Mouse (Mus musculus): ENCODE measurements around the gene Vps54. TPM values are rescaled to one million over a fixed set of nuclear protein-coding genes. Genes with fewer than 3 reads are reported as not detected.

Gene Vps54
- total and polyA plus RNA-seq, 3 experiments: 20.4 to 37.5 (median 22.9) TPM

DNA sequence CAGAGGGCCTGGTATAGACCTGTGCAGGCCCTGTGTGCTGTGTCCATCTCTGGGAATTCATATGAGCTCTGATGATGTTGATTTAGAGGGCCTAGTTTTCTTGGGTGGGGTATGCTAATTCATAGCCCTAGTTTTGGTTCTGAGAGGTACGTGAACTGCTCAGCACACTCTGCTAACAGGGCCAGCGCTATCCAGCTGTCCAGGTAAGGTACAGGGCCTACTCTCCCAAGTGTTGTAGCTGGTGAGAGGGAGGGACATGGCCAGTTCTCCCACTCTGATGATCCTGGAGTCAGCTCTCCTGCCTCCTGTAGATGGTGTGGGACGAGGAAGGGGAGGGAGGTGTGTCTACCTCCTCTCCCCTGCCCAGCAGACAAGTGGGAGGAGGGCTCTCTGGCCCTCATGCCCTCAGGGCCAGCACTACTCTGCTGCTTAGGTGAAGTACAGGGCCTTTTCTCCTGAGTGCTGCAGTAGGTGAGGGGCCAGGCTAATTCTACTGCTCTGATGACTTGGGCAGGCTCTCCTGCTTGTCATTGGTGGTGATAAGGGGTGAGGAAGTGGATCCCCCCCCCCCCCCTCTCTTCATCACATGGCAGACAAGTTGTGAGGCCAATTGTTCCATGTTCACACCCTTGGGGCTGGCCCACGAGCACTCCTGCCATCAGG lies 8.3 kb downstream of the Vps54 start:
- no peaks in the 10 kb centered on the region for H3K9me3 ChIP-seq (replicated peaks; ENCODE audit: low read length)
- dilution Hi-C loops (cut with MboI; ENCODE audit: extremely low pct_ligation_motif_present, extremely low pct_unique_long_range_greater_than_20kb, low sequenced_read_pairs): no loop called here
- in situ Hi-C loops (cut with MboI; ENCODE audit: low pct_ligation_motif_present, low pct_unique_long_range_greater_than_20kb, low sequenced_read_pairs): no loop called here
- H3K36me3 ChIP-seq (replicated peaks in 1 of 2; ENCODE audit: control insufficient read depth in 1 of 2, insufficient read depth in 1 of 2, low read length in 1 of 2): peaks cover 0 to 37% of the 10 kb centered on the region in 2 experiments
- H3K4me3 ChIP-seq (replicated peaks in 1 of 3; ENCODE audit: low read depth in 2 of 3, low read length in 2 of 3, poor library complexity in 1 of 3): no peak overlapping the region
- H3K27me3 ChIP-seq (replicated peaks): no peaks in the 10 kb centered on the region
- H3K4me2 ChIP-seq (ENCODE audit: insufficient read depth, low read depth, poor library complexity, severe bottlenecking): no peak overlapping the region
- DNase-seq (ENCODE audit: extremely low read depth): no peak
- peaks cover 53% of the 10 kb centered on the region for H3K79me2 ChIP-seq (replicated peaks; ENCODE audit: control insufficient read depth, extremely low read depth, insufficient read depth, poor library complexity, severe bottlenecking)
- H3K27ac ChIP-seq (ENCODE audit: insufficient read depth, low read depth): no peak overlapping the region
- peaks cover 12 to 41% of the 10 kb centered on the region in 2 experiments for H3K4me1 ChIP-seq (ENCODE audit: control insufficient read depth in 1 of 2, insufficient read depth in 2 of 2)
- TF ChIP-seq TCF12 (IDR thresholded peaks at IDR 0.05; ENCODE audit: low read depth, low read length): no peak
- TF ChIP-seq GABPA (IDR thresholded peaks at IDR 0.05; ENCODE audit: insufficient replicate concordance, low read depth, low read length): no peak
- TF ChIP-seq CTCF (conservative IDR thresholded peaks at IDR 0.05 in 1 of 2, IDR thresholded peaks at IDR 0.05 in 1 of 2; ENCODE audit: low read depth in 2 of 2, low read length in 2 of 2): no peak
- no peak for TF ChIP-seq MYC (IDR thresholded peaks at IDR 0.05; ENCODE audit: low read depth, low read length)
- no peak for TF ChIP-seq MAZ (IDR thresholded peaks at IDR 0.05; ENCODE audit: low read depth, low read length)
- no peak for TF ChIP-seq RCOR1 (conservative IDR thresholded peaks at IDR 0.05; ENCODE audit: low read depth, low read length)
- TF ChIP-seq MAX (IDR thresholded peaks at IDR 0.05; ENCODE audit: low read length): no peak
- TF ChIP-seq USF2 (conservative IDR thresholded peaks at IDR 0.05; ENCODE audit: low read depth, low read length): no peak
- TF ChIP-seq SIN3A (IDR thresholded peaks at IDR 0.05; ENCODE audit: low read length): no peak
- TF ChIP-seq NRF1 (IDR thresholded peaks at IDR 0.05; ENCODE audit: low read depth, low read length): no peak
- TF ChIP-seq ZKSCAN1 (IDR thresholded peaks at IDR 0.05; ENCODE audit: borderline replicate concordance, low read depth, low read length): no peak
- TF ChIP-seq ETS1 (conservative IDR thresholded peaks at IDR 0.05; ENCODE audit: low read depth, low read length): no peak
- no peak for TF ChIP-seq ZC3H11A (IDR thresholded peaks at IDR 0.05; ENCODE audit: low read depth, low read length)
- TF ChIP-seq MEF2A (IDR thresholded peaks at IDR 0.05; ENCODE audit: borderline replicate concordance, low read depth, low read length): no peak
- TF ChIP-seq UBTF (IDR thresholded peaks at IDR 0.05; ENCODE audit: low read depth, low read length): no peak
- no peak for TF ChIP-seq KAT2A (IDR thresholded peaks at IDR 0.05; ENCODE audit: insufficient replicate concordance, low read length)
- H3K9ac ChIP-seq (ENCODE audit: insufficient read depth, low read depth): no peak overlapping the region

DNA sequence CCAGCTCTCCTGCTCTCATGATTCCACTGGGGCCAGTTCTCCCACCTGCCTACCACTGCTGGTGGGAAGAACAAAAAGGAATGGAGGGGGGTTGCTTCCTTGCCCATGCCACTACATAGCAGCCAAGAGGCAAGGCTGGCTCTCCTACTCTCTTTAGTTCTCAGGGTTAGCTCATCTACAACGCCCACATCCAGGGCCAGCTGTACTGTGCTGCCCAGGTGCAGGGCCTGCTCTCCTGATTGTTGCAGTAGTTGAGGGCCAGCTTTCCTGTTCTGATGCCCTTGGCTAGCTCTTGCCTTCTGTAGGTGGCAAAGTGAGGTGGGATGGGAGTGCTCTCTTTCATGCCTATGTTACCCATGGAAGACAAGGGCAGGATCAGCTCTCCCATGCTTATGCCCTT lies 8.9 kb downstream of the Vps54 start:
- Histone ChIP-seq H3K79me2 (replicated peaks; ENCODE audit: control insufficient read depth, extremely low read depth, insufficient read depth, poor library complexity, severe bottlenecking) (peaks cover 54% of the 10 kb centered on the region), H3K36me3 (replicated peaks in 1 of 2; ENCODE audit: control insufficient read depth in 1 of 2, insufficient read depth in 1 of 2, low read length in 1 of 2) (peaks cover 0 to 40% of the 10 kb centered on the region in 2 experiments), H3K27me3 (replicated peaks) (no peaks in the 10 kb centered on the region), H3K9ac (ENCODE audit: insufficient read depth, low read depth) (no peak overlapping the region), H3K27ac (ENCODE audit: insufficient read depth, low read depth) (no peak overlapping the region), H3K4me3 (replicated peaks in 1 of 3; ENCODE audit: low read depth in 2 of 3, low read length in 2 of 3, poor library complexity in 1 of 3) (no peak overlapping the region), H3K9me3 (replicated peaks; ENCODE audit: low read length) (no peaks in the 10 kb centered on the region), H3K4me1 (ENCODE audit: control insufficient read depth in 1 of 2, insufficient read depth in 2 of 2) (peaks cover 12 to 42% of the 10 kb centered on the region in 2 experiments), H3K4me2 (ENCODE audit: insufficient read depth, low read depth, poor library complexity, severe bottlenecking) (no peak overlapping the region)
- no peak for DNase-seq (ENCODE audit: extremely low read depth)
- TF ChIP-seq MEF2A (IDR thresholded peaks at IDR 0.05; ENCODE audit: borderline replicate concordance, low read depth, low read length): no peak
- TF ChIP-seq SMC3 (IDR thresholded peaks at IDR 0.05; ENCODE audit: low read depth, low read length): no peak
- no peak for TF ChIP-seq JUN (IDR thresholded peaks at IDR 0.05; ENCODE audit: insufficient read depth, low read depth, low read length)
- no peak for TF ChIP-seq POLR2A (IDR thresholded peaks at IDR 0.05; ENCODE audit: low read depth, low read length)
- TF ChIP-seq JUND (conservative IDR thresholded peaks at IDR 0.05; ENCODE audit: low read depth, low read length): no peak
- no peak for TF ChIP-seq NRF1 (IDR thresholded peaks at IDR 0.05; ENCODE audit: low read depth, low read length)
- TF ChIP-seq ZKSCAN1 (IDR thresholded peaks at IDR 0.05; ENCODE audit: borderline replicate concordance, low read depth, low read length): no peak
- no peak for TF ChIP-seq ZNF384 (IDR thresholded peaks at IDR 0.05; ENCODE audit: low read depth, low read length)
- TF ChIP-seq RCOR1 (conservative IDR thresholded peaks at IDR 0.05; ENCODE audit: low read depth, low read length): no peak
- TF ChIP-seq BHLHE40 (IDR thresholded peaks at IDR 0.05; ENCODE audit: low read depth, low read length): no peak
- TF ChIP-seq USF2 (conservative IDR thresholded peaks at IDR 0.05; ENCODE audit: low read depth, low read length): no peak
- no peak for TF ChIP-seq POLR2AphosphoS2 (IDR thresholded peaks at IDR 0.05; ENCODE audit: low read depth, low read length)
- no peak for TF ChIP-seq CHD2 (IDR thresholded peaks at IDR 0.05; ENCODE audit: low read length)
- no peak for TF ChIP-seq ETS1 (conservative IDR thresholded peaks at IDR 0.05; ENCODE audit: low read depth, low read length)
- TF ChIP-seq MAFK (IDR thresholded peaks at IDR 0.05; ENCODE audit: insufficient replicate concordance, low read length): no peak
- TF ChIP-seq MAX (IDR thresholded peaks at IDR 0.05; ENCODE audit: low read length): no peak
- TF ChIP-seq NELFE (IDR thresholded peaks at IDR 0.05; ENCODE audit: low read depth, low read length): no peak
- TF ChIP-seq UBTF (IDR thresholded peaks at IDR 0.05; ENCODE audit: low read depth, low read length): no peak
- TF ChIP-seq GABPA (IDR thresholded peaks at IDR 0.05; ENCODE audit: insufficient replicate concordance, low read depth, low read length): no peak
- dilution Hi-C loops (cut with MboI; ENCODE audit: extremely low pct_ligation_motif_present, extremely low pct_unique_long_range_greater_than_20kb, low sequenced_read_pairs): no loop called here
- in situ Hi-C loops (cut with MboI; ENCODE audit: low pct_ligation_motif_present, low pct_unique_long_range_greater_than_20kb, low sequenced_read_pairs): no loop called here
